Mouse (Mus musculus) erythroblast, embryonic 14.5 days (primary cell): ENCODE measurements around the gene Cck.

Source experiments
- GATA1 ChIP-seq: IDR thresholded peaks from 2 replicates; pipeline ENCODE4 v1.6.1; 2012; ENCODE audit warnings: low read length, inconsistent platforms, mixed read lengths
- TAL1 ChIP-seq: IDR thresholded peaks from 3 replicates; pipeline ENCODE4 v1.6.1; 2012; ENCODE audit warnings: low read length, inconsistent platforms, mixed read lengths

DNA sequence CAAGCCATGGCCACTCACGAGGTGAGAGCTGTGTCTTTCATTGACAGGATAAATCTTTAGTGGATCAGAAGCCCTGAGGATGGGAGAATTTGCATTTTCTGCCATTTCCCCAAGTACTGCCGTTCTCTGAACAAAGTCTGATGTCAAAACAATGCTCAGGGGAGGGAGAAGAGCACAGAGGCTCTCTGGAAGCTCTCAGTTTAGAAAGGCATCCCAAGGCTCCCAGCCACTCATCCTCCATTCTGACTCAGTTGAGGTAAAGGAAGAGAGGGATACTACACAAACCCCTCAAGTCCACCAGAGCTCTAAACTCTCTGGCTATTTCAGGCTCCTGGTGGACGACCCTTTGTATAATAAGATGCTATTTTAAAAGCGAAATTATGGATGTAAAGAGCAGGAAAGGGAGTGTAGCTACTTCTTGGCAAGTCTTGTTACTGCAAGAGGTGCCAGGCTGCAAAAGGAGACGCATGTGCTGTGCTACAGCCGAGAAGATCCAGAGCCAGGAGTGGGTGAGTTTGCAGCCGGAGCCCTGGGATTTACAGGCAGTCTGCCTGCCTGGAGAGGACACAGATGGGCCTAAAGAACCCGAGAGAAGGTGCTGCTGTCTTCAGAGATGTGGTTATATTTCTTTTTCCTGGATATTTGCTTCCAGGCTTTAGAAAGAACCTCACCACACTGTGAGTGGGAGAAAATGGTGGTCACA, 11.1 kb upstream of the Cck start:
- TF ChIP-seq GATA1 (no peak), TAL1 (no peak)
